Mouse (Mus musculus) heart, postnatal 0 days (tissue): ENCODE results near the gene Lpin3.

Experiments used
- CTCF ChIP-seq: IDR thresholded peaks from 2 replicates; pipeline ENCODE4 v1.5.1; 2016; ENCODE audit warnings: antibody characterized with exemption, control low read depth, low read depth
- EP300 ChIP-seq: IDR thresholded peaks from 2 replicates; pipeline ENCODE4 v1.6.1; 2016; ENCODE audit warnings: antibody characterized with exemption, low read depth

GRCm38 (mm10) chr2:160921285-160921684 lies 40.8 kb downstream of the Lpin3 start:
- no peak for TF ChIP-seq CTCF
- no peak for TF ChIP-seq EP300
